Mouse (Mus musculus) frontal cortex, adult 2 months (tissue): ENCODE measurements around the gene Bcl2l15. TPM values are rescaled to one million over a fixed set of nuclear protein-coding genes. Genes with fewer than 3 reads are reported as not detected.
A peak's percentile ranks its signal among the peaks of the same experiment; 100 is the strongest.

ENCODE experiments used
- DNase-seq, 2 experiments: peaks; one replicate each; pipeline ENCODE4 v3.0.0; 2022; ENCODE audit warnings: low spot score in 1 of 2; ENCODE audit errors: extremely low spot score in 1 of 2
- polyA plus RNA-seq: library from polyadenylated mRNA; depleted of rRNA; stranded (reverse); fragments of >200 nt; gene quantifications from 2 replicates; pipeline ENCODE4 v1.2.3, GENCODE M21; 2012; rRNA removed

Gene Bcl2l15
- polyA plus RNA-seq, 1 experiment = 2.8 TPM

DNA sequence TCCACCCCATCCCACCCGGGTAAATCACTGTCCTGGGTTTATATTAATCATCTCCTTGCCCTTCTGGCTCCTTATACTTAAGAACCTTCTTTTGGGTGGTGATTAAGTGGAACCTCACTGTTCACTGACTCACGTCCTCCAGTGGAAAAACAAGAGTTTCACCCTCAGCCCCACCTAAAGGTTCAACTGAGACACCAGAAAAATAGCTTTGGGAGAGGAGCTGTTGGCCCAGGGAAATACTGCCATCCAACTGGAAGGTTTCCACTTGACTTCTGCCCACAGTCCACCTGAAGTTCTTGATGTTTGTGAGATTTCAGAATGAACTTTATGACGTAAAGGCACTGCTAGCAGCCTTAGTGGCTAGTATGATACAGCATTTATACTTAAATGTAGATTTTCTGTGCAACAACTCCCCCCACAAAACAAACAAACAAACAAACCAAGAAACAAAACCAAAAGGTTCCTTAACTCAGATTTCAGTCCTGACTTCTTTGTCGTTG is 30.4 kb downstream of the Bcl2l15 start:
- DNase-seq = no peak

GRCm38 (mm10) chr3:103864200-103864599 is 31.8 kb downstream of the Bcl2l15 start:
- DNase-seq = no peak

DNA sequence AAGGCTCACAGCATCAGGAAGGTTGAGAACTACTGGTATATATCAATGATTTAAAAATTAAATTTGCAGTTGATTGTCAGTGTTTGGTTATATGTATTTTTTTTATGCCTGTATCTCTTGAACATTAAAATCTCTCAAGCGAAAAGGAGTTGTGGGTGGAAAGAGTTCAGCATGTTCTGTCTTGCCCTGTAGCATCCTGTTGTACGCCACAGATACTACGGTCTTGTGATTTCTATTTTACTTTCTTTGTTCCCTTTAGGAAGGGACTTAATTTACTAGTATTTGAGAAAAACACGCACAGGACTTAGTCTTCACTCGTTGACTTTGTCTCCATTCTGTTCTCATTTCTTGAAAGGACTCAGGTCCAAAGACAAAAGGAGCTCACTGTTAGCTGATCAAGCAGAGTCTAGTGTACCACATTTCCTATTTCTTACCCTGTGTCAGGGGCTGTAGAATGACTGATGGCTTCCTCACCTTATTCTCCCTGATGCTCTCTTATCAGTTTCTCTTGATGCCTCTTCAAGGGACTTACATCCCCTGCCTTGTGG is 35.1 kb downstream of the Bcl2l15 start:
- no peak for DNase-seq

- DNase-seq = no peak
Observed at GRCm38 (mm10) chr3:103868008-103868407, 35.6 kb downstream of the Bcl2l15 start.

DNA sequence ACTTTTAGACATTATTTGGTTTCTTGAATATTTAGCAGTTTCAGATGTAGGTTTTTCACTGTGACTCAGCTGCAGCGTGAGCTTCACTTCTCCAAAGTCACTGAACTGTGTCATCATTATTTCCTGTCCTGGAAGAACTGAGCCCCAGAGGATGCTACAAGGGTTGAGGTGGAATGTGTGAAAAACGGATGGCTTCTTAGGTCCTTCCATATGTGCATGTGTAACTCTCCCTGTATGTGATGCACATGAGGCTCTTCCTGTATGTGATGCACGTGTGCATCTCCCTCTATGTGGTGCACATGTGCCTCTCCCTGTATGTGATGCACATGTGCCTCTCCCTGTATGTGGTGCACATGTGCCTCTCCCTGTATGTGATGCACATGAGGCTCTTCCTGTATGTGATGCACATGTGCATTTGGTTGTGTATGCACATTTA is 40.3 kb downstream of the Bcl2l15 start:
- DNase-seq = no peak

- no peak for DNase-seq
Observed at GRCm38 (mm10) chr3:103874329-103874728, 41.9 kb downstream of the Bcl2l15 start.

- DNase-seq = peak in 1 of 2 experiments; percentile 10
Observed at GRCm38 (mm10) chr3:103885946-103886345, 53.5 kb downstream of the Bcl2l15 start.

GRCm38 (mm10) chr3:103887581-103887980 is 55.2 kb downstream of the Bcl2l15 start:
- DNase-seq = peak in 1 of 2 experiments; percentile 79

- no peak for DNase-seq
Observed at GRCm38 (mm10) chr3:103893374-103893773, 61.0 kb downstream of the Bcl2l15 start.

Other genes starting within 250 kb of the Bcl2l15 start
- 0.06 and 0.12 TPM in 2 replicates for gene Atg4a-ps, start 186.5 kb upstream of the Bcl2l15 start, polyA plus RNA-seq
- gene Olfml3, start 94.6 kb upstream of the Bcl2l15 start, polyA plus RNA-seq = 11.0 and 14.8 TPM in 2 replicates
- gene Gm10964, start 93.2 kb upstream of the Bcl2l15 start, polyA plus RNA-seq = not detected in 2 replicates
- gene Hipk1, start 41.0 kb upstream of the Bcl2l15 start, polyA plus RNA-seq = 43.6 and 48.6 TPM in 2 replicates
- 5.0 and 6.3 TPM in 2 replicates for gene Dclre1b, start 23.2 kb upstream of the Bcl2l15 start, polyA plus RNA-seq
- gene Ap4b1, start 23.1 kb upstream of the Bcl2l15 start, polyA plus RNA-seq = 14.7 and 15.7 TPM in 2 replicates
- 0.20 TPM in 1 of 2 replicates, not detected in the other for gene Gm43064, start 23.0 kb upstream of the Bcl2l15 start, polyA plus RNA-seq
- gene Ptpn22, start 27.2 kb downstream of the Bcl2l15 start, polyA plus RNA-seq = 0.92 and 1.1 TPM in 2 replicates
- gene Rsbn1, start 81.5 kb downstream of the Bcl2l15 start, polyA plus RNA-seq = 12.8 and 12.9 TPM in 2 replicates
- gene Phtf1, start 135.5 kb downstream of the Bcl2l15 start, polyA plus RNA-seq = 26.4 and 26.8 TPM in 2 replicates